Mouse (Mus musculus) cerebellum, adult 9-11 months (tissue): Measurements from ENCODE around the gene Atp6v0a4.

Experiments used
- DNase-seq: peaks from one replicate; pipeline ENCODE4 v3.0.0; 2022

Gene Atp6v0a4

DNA sequence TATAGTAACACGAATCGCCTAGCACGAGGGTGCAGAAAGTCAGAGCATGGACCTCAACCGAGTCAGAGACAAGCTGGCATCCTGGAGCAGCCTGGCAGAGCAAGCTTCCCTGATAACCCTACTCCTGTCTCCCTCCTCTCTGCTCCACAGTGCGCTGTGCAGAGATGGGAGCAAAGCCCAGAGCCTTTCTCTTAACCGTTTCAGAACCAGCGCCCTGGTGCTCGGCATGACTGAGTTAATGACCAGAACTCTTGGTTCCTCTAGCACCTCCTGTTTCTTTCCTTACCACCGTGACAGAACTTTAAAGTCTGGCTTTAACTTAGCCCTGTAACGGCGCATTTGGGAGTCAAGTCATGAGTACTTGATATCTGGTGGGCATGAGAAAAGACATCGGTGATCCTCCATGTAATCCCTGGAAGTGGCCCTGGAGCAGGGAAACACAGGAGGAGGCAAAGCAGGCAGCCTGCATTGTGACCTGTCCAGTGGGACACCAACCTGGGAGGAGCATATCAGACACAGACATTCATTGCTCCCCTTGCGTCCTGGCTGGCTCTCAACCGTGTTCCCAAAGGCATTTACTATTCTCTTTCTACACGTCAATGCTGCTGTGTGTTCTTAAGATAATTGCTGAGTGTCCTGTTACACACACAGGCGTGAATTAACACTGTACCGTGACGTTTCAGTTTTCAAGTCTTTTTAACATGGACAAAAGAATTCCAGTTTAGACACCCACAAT, 747 bp downstream of the Atp6v0a4 start:
- no peak for DNase-seq

DNA sequence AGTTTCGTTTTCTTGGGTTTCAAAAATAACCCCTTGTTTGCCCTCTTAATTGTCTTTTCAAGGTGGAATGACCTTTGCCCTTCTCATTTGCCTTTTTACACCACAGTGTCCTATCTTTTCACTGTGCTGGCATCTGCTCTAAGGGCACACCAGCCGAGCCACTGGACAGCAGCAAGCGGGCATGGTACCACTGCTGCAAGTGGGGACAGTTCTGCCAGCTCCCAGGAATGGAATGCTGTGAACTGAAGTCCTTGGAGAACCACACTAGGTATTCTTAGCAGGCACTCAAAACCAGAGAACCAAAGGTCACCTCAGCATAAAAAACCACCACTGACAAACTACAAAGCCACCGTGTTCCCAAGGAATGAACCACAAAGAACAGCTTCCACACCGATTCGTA, 1.6 kb downstream of the Atp6v0a4 start:
- no peak for DNase-seq

DNA sequence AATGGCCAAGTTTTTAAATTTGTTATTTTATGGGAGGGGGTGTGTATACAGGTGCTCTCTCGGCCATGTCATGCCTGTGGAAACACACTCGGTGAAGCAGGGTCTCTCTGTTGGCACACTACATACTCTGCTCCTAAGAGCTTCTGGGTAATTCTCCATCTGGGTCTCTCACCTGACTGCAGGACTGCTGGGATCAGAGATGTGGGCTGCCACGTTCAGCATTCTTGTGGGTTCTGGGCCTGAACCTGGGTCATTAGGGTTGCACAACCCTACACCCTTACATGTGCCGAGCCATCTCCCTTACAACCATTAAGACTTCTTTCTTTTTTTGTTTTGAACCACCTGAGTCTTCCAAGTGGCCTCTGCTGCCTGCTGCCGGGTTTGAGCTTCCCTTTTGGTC, 2.5 kb downstream of the Atp6v0a4 start:
- no peak for DNase-seq

DNA sequence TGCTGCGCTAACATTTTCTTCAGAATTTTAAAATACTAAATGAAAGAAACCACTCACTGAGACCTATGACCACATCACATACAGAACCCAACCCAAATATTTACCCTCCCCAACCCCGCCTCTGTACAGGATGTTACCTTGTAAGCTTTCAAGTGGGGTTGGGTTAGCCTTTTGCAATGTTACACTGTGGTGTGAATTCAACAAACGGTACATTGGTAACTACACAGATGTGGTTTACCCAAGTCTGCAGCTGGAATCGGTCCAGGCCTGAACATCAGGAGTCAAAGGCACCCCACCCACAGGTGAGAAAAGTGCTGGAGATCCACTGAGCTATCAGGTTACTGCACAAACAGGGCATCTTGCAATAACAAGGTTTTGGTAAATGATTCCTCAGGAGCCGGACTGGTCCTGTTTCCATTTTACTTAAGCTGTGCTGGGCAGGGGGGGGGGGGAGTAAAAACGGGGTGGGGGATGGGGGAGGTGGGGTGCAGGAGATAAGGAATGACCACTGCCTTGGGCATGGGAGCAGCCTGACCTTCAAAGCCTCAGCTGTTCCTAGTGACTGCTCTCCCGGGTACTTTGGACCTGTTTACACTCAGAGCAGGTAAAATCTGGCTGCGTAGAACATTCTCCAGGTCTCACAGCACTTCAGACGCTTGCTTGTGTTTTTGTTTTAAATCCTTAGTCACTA, 3.6 kb downstream of the Atp6v0a4 start:
- DNase-seq = no peak

DNA sequence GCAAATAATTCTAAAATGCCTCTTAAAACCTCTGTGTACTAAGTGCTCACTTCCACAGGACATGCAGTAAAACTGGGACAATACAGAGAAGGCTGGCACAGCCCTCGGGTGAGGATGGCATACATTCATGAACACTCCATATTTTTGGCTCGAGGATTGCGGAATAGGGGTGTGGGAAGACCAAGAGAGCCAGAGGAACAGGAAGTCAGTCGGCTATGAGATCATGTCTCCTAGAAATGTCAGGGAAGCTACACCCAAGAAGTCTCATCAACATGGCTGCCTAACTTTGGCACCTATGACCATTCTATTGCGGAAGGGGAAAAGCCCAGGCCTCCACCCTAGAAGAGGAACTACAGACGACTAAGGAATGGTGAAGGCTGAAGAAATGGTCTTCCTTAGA, 6.0 kb downstream of the Atp6v0a4 start:
- no peak for DNase-seq

DNA sequence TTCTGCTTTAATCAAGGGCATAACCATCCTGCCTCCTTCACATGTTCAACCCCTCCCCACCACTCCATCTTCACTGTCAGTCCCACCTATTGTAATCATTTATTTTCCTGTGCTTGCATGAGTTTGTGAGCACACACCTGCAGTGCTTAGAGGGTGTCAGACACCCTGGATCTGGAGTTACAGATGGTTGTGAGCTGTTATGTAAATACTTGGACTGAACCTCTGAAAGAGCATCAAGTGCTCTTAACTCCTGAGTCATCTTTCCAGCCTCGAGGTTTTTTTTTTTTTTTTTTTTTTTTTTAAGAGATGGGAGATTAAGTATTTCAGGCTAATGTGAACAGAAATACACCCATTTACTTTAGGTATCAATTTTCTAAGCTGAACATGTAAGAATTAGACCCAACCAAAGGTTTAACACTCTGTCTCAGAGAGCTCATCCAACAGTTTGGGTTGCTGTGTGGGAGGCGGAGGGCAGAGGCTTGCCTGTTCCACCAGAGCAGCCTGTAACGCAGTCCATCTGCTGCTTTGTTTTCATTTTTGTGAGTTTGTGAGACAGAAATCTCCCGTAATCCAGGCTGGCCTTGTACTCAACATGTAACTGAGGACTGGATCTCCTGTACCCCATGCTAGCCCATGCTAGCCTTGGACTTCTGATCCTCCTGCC, 8.1 kb downstream of the Atp6v0a4 start:
- no peak for DNase-seq

DNA sequence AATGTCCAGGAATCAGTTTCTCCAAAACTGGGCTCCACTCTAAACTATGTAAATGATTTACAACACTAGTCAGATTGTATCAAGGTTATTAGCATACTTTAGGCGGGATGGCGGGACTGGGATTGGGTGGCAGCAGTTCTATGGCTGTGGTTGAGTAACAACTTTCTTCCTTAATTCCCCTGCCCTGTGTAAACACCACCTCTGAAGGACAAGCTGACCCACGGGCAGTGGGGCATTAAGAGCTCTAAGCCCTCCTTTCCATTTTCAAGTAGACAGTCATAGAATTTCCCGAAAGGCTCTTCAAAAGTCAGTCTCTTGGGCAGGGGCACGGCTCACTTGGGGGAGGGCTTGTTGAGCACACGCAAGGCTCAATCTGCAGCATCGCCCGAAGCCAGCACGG, 13.5 kb downstream of the Atp6v0a4 start:
- DNase-seq = no peak

DNA sequence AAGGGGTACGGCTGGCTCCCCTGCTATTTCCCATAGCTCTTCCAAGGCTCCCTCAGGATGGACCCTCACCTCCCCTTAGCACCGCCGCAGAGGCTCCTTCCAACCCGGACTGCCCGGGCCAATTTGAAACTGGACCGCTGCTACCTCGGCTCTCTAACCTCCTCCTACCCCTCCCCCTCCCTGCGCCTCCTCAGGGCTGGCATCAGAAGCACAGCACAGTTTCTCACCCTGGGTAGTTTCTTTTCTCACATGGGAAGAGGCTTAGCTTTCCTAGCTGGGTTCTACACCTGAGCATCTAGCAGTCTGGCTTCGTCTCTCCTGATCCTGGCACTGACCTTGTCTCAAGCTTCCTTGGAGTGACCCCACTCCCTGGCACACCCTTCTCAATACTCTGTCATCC, 14.5 kb downstream of the Atp6v0a4 start:
- DNase-seq = no peak

DNA sequence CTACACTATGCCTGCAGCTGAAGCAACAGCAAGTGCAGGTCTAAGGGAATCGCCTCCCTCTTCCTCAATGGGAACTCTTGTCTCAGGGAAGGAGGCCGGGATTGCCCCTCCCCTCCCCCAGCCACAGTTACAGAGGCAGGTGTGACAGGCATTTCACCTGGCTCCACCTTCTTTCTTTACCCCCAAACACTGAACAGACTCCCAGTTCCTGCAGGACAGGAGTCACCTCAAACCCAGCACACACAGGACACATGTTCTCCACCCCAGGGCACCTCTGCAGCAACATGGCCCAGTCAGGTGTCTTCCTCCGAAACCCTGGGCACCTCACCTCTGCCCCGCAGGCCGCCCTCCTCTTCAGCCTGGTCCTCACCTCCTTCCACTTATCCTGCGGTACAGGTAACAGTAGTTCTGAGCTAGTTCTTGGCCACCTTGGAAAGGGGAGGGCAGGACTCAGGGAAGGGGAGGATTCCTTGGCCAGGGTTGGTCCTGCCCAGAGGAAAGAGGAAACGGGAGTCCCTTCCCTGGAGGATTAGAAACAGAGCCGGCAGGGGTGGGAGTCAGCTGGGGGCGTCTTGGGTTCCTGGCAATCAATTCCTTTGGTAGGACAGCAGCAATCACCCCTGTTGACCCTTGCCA, 15.1 kb downstream of the Atp6v0a4 start, which contains the start of gene Tmem213:
Tmem213 (plus strand) TSS at position 96 of the 636 bp plus-strand sequence.
- no peak for DNase-seq

DNA sequence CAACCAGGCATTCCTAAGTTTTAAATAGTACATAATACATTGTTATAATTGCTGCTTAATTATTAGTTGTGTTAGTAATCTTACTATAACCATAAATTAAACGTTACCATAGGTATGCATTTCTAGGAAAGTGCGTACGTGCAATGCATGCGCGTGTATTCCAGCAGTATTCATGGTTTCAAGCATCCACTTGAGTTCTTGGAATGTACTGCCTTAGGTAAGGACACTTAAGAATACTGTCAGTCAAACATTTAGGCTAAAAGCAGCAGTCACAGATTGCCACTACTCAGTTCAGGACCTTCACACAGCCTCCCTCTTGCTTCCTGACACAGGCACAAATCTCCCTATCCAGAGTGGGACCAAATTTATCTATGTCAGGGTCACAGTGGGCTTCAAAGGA, 15.9 kb downstream of the Atp6v0a4 start:
- DNase-seq = no peak

DNA sequence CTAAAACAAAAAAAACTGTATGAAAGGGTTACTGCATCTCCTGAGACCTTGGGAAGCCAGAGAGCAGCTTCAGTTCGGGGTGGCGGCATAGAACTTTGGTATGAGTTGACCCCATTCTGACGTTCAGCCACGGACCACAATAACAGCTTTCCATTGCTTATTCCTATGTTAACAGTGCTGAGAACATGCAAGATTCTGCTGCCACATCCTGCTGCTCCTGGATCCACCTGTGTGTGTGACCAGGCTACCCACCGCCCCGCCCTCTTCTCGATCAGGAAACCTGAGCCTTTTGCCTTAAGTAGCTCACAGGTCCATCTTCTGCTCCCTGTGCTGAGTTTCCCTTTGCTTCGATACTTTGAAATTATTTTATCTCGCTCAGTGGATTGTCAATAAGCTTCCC, 18.5 kb downstream of the Atp6v0a4 start:
- no peak for DNase-seq

DNA sequence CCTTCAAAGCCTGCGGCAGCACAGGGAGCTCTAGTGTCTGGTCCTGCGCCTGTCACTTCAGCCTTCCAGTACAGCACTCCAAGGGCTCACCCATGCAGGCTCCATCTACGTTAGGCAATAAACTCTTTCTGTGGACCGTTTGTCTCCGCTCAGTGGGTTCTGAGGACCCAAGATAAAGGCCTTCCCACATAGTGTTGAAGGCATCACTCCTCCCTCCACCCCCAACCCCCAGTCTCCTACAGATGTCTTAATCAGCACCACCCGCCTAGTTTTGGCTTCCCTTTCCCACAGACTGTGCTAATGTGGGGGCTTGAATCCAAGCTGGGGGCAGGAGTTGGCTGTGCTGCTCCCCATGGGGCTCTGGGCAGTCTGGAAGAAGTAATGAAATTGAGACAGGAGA, 20.6 kb downstream of the Atp6v0a4 start:
- no peak for DNase-seq

DNA sequence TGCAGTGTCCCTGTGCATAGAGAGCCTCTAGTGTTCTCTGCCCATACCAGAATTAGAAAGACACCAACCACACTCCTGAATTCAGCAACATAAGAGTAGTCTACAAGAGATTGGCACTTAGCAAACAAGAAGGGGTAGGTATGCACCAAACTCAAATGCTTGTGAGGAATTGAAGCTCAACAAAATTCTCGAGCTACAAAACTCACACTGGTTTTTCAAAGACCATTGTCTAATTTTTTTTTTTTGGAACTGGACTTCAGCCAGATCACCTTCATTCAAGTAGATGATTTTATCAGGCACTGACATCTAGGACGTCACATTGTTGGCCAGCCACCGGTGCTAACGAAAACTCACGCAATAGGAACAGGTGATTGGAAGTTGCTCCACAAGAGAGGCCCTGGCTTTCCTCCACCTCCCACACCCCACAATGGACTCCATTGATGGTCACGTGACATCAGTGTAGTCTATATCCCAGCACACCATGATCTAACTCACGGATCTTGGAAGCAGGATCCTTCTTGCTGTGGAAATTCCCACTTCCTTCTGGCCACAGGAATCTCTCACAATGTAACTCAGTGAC, 22.1 kb downstream of the Atp6v0a4 start:
- no peak for DNase-seq

DNA sequence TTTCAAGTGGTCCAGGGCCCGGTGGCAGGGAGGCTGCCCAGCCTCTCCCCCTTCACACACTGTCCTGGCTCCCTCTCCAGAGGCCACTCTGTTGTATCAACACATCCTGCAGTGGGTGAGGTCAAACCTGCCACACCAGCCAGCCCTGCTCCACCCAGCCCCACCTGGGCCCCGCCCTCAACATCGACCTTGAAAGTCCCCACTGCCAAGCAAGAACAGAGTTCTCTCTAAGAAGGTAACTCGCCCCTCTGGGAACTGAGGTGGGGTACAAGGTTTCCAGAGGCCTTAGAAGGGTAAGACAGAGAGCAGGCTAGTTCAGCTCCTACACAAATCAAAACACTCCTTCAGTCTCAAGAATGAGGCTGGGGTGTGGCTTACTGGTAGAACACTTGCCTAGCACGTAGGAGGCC, 27.4 kb downstream of the Atp6v0a4 start:
- DNase-seq = no peak

DNA sequence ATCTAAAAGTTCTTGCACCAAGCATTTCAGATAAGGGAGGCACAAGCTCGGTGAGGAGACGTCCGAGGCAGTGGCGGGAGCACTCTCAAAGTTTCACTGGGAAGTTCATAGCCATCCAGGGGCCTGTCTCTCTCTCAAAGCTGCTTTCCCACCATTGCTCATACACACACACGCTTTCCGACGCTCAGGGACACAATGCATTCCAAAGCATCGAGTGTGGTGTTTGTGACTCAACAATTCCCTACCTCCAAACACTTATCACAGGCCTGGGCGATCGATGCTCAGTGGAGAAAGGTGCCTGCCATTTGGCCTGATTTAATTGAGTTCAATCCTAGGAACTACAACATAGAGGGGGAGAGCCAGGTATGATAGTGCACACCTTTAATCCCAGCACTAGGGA, 29.7 kb downstream of the Atp6v0a4 start:
- no peak for DNase-seq

DNA sequence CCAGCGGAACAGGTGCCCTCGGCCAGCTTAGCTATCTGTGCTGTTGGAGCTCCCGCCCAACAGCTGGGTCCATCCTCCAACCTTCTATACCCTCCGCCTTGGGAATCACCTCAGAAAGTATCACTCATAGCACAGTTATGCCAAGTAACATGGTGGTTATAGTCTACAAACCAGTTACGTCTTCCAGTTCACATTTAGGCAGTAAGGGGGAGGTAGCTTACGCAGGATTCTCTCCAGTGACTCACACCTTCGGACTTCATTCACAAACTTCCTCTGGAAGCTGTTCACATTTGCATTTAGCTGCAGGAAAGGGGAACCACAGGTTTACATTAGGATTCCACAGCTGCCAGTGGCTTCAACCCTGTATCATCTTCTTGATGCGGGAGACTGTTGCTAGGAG, 31.8 kb downstream of the Atp6v0a4 start:
- DNase-seq = no peak

DNA sequence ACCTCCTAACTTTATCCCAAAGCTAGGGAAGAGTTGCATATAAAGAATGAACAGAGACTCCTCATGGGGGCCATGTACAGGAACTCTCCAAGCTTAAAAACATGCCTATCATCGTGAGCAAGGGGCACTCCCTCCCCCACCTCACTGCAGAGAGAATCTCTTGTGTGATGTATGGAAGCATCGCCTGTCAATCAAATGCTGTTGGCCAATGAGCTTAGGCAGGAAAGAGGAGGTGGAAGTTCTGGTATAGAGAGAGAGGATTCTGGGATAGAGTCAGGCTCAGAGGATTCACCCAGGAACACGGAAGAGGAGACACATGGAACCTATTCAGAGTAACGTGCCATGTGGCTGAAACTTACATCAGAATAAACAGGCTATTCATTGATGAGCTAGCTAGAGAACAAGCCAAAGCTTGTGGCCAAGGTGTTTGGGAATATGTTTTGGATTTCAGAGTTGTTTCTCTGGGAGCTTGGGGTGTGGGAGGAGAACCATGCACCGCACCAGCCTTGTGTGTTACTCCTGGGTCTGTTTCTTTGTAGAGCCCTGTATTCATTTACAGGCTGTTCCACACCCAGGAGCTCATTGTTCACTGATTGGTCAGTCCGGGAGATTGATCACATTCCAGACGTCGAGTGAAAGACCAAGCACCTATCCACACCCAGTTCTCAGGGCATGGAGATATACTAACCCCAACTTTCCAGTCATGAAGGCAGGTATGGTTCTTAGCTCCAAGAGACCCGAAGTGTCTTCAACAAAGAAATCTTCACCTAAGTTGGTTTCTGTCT, 37.0 kb downstream of the Atp6v0a4 start:
- no peak for DNase-seq

DNA sequence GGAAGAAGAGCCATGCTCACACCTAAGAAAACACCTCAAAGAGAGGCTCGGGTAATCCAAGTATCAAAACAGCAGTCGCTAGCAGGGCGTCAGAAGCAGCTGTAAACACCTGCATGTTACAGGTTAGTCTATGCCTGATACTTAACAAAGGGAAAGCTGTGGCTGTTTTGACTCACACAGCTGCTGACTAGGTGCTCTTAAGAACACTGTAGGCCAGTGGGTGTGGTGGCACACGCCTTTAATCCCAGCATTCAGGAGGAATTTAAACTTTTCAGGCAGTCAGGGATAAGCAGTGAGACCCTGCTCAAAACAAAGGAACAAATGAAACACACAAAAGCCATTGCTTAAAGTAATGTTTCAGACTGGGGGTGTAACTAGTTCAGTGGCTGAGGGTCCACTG, 41.2 kb downstream of the Atp6v0a4 start:
- no peak for DNase-seq

DNA sequence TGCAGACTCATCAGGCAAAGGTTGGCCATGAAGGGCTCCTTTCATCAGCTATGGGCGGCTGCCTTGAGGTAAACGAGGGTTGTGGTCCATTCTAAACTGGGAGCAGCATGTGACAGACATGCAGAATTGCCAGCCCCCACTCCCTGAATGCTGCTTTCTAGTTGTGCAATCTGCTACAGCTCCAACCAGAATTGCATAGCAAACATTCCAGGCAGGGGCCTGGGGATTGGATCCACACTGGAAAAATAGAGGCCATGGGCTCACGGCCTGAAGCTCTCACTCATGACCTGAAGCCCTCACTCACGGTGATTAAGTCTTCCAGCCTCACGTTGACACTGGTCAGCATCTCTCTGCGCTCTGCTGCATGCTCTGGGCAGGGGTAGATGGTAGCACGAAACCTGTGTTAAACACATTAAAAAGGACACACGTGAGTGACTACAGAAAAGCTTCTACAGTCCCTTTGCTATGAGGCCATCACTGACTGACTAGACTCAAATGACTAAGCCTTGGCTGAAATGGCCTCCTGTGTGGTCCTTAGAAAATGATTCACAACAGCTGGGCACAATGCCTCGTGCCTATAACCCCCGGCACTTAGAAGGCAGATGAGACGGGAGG, 42.6 kb downstream of the Atp6v0a4 start:
- no peak for DNase-seq

DNA sequence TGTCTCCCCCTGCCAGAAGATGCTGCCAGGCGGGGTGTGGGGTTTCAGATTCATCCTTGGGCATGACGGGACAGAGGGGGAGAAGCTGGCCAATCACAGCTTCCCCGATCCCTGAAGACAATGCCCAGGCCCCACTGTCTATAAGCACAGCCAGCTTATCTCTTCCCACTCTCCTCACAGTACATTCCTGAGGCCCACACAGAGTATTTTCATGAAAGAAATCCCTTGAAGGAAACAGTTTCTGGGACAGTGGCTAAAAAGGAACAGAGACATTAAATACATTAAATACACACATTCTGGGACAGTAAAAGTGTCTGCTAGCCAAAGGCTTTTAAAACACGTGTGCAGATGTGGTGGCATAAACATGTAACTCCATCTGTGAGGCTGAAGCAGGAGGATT, 44.0 kb downstream of the Atp6v0a4 start:
- no peak for DNase-seq

DNA sequence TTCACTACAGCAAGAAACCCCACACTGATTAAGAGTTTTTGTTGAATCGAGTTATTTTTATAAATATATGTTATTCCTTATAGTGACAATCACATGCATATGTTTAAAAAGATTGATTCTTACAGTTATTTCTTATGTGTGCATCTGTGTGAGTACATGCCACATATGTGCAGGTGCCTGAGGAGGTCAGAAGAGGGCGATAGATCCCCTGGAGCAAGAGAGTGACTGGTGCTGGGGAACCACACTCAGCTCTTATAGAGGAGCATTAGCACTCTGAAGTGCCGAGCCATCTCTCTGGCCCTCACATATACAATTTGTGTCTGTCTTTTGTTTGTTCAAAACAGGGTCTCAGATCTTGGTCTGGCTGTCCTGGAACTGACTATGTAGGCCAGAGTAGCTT, 50.8 kb downstream of the Atp6v0a4 start:
- no peak for DNase-seq
